Mouse (Mus musculus) right cerebral cortex, adult 2 months (tissue): ENCODE results near the gene Mrps12.
"Not testable (repeated sequence)": the region's sequence is repeated elsewhere in the genome, so short reads cannot be mapped to it uniquely, and the experiment has no call there.

Experiments used
- DNase-seq, 2 experiments: peaks; one replicate each; pipeline ENCODE4 v3.0.0; 2021 to 2022; ENCODE audit warnings: low spot score in 2 of 2

The Mrps12 gene

DNA sequence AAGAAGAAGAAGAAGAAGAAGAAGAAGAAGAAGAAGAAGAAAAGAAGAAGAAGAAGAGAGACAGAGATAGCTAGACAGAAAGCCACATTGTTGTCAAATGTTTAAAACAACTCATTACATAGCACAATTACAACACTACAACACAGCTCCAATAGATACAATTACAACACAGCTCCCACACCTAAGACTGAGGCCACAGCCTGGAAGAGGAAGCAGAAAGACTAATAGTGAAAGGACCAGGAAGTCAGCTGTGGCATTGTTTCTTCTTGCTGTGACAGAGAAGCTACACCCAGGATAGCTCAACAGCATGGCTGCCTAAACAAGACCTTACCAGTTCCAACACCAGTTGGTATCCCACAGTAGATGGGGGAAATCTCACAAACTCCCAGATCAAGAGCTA lies 32.2 kb downstream of the Mrps12 start:
- no peak for DNase-seq

DNA sequence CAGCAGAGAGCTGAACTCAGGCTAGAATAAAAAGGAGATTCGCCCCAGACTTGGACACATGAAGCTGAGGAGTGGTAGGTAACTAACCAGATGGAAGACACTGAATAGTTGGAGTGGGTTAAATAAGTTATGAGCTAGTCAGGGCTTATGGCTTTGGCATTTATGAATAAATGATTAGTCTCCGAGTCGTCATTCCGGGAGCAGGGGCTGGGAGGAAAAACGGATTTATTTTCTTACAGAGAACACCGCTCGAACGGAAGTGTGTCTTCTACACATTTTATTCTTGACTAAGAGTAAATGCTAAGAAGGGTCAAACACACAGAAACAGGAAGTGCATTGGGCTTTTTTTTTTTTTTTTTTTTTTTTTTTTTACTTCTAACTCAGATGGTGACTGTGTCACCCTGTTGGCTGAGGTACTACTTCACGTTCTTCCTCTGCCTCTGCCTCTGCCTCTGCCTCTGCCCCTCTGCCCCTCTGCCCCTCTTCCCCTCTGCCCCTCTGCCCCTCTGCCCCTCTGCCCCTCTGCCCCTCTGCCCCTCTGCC lies 38.9 kb downstream of the Mrps12 start:
- DNase-seq: no peak

DNA sequence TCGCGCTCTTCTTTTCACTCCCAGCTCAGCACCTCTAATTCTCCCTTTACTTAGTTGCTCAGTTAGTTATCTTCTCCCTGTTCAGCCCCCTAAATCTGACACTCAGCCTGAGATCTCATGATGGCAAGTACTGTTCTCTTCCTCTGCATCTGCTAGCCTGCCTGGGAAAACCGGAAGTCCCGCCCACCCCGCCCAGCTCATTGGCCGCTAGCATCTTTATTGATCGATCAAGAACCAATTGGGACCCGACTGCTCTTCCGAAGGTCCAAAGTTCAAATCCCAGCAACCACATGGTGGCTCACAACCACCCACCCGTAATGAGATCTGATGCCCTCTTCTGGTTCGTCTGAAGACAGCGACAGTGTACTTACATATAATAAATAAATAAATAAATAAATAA lies 40.3 kb downstream of the Mrps12 start:
- DNase-seq: not testable (repeated sequence)

DNA sequence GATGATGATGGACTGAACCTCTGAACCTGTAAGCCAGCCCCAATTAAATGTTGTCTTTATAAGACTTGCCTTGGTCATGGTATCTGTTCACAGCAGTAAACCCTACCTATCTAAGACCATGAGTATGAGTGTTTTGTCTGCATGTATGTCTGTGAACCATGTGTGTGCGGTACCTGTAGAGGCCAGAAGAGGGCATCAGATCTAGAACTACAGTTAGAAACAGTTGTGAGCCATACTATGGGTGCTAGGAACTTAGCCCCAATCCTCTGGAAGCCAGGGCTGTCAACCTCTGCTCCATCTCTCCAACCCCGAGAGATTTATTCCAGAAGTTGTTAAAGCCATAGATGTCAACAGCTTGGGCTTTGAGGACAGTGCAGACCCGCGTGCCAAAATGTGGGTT lies 41.4 kb downstream of the Mrps12 start:
- no peak for DNase-seq

DNA sequence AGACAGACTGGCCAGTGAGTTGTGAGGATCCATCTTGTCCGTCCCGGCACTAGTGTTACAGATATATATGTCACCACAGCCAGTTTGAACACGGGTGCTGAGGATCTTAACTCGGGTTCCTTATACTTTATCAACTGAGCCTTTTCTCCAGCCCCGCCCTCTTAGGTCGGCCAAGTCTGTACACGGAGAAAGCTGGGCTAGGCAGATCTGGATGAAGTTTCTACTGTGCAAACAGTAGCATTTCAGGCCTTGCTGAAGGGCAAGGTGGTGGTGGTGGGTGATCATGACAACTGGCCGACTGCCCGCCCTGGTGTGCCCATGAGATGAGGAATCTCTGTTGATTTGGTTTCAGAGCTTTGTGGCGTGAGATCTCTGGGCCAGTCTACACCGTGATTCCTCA lies 44.3 kb downstream of the Mrps12 start:
- no peak for DNase-seq

DNA sequence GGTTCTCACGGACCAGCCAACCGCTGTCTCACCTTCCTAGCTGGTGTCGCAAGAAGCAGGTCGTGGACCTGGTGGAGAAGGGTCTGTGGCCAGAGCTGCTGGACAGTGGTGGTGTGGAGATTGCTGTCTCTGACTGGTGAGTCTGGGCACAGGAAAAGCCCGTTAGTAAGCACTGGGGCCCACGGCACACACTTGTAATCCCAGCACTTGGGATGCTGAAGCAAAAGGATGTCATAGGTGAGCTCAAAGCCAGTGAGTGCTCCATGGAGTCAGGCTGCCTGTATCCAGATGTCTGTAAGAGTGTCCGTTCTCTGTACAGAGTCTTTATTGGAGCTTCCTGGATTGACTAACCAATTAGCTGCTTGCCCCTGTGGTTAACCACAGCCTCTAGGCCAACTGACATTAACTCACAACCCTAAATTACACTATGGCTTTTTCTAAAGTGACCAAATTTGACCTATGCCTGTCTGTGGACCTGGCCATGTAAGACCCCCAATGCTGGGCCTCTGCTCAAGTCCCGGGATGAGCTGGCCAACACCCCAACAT lies 46.6 kb downstream of the Mrps12 start:
- no peak for DNase-seq

DNA sequence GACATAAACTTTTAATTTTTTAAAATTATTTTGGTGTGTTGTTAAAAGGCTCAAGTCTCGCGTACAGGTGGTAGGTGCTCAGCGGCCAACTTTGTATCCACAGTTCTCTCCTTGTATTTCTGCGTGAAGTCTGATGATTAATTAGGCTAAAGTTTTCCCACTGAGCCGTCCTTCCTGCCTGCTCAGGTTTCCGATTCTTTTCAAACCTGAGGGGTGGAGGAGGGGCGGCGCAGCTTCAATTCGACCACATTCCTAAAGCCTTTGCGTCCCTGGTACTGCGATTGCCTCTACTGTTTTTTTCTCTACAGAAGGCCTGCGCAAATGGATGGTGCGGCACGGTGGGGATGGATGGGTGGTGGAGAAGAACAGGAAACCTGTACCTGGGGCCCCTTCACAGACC lies 47.2 kb downstream of the Mrps12 start:
- no peak for DNase-seq

DNA sequence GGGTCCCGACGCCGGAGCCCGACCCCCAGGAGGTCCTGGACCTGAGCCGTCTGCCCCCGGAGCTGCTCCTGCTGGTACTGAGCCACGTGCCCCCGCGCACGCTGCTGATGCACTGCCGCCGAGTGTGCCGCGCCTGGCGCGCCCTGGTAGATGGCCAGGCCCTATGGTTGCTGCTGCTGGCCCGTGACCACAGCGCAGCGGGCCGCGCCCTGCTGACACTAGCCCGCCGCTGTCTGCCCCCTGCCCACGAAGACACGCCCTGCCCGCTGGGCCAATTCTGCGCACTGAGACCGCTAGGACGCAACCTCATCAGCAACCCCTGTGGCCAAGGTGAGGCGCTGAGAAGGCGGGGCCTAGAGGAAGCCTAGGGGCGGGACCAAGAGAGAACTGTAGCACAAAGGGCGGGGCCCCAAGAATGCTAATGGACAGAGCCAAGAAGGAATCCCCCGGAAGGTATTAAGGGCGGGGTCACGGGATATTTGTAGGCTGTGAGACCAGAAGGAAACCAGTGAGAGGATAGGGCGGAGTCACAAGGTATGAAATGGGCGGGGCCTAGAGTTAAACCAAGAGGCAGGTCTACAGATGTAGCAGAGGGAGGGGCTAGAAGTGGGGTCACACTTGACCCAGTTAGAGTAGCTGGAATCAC lies 48.2 kb downstream of the Mrps12 start:
- DNase-seq: peak; percentile 80 to 82

DNA sequence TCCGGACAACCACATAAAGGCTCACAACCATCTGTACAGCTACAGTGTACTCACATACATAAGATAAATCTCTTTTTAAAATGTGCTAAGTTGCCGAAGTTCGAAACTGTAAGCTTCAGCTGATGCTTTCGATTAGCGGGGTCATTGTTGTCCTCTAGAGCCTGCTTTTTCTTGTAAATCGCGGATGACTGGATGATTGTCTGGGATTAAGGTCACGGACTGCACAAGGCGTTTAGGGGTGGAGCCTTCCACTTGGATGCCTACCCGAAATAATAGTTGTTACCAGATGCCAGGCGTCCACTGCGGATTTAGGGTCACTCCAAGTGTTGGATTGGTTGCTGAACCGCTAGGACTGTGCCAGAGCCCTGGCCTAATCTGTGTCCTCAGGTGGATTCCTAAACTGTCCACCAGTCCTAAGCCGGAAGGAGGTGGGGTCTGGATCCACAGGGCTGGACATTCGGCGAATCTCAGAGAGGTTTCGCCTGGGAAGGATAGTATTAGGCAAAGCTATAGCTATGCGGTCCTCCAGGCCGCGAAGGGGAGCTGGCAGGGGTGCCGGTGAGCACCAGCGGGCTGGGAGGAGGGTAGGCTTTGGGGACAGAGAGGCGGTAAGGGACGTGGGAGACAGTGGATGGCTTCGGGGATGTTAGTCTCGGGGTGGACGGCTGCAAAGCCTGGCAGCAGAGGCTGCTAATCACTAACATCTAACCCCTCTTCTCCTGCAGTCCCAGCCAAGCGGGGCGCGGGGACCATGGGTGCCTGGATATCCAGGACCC lies 48.9 kb downstream of the Mrps12 start, which contains the start of gene Fbxo27:
Fbxo27 (plus strand) TSS at position 305 of the 776 bp plus-strand sequence.
- DNase-seq: peak in 1 of 2 experiments; percentile 53

DNA sequence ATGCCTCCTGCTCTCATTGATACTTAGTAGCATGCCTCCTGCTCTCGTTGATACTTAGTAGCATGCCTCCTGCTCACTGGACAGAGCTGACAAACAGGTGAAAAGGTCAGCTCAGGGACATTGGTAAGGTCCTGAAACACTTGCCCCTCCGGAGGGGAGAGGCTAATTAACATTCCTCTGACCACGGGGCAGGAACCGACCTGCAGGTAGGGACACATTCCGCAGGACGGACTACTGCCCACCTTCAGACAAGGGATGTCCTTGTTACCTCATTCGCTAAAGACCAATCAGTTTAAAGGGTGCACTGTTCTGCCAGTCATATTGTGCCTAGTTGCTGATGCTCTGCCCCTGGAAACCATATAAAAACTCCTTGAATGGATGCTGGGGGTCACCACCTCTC lies 50.5 kb downstream of the Mrps12 start:
- no peak for DNase-seq
